Mouse (Mus musculus): ENCODE data around the gene Rab11fip4.

DNA sequence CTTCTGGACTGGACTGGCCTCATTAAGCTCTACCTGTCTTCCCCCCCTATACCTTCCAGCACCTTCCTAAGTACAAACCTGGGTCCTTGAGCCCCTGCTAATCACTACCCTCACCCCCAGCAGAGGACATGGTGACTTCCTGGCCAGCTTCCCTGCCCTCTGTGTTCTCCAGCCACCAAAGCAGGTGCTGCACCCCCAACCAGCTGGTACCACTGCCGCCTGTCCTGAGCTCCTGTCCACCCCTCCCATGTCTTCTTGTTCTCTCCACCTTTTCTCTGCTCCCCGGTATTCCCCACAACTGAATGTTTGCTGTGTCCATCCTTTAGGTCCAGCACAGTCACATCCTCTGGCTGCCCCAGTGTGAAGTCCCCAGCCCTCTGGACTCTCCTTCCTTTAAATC lies 19.4 kb downstream of the Rab11fip4 start:
- TF ChIP-seq CTCF (IDR thresholded peaks at IDR 0.05; ENCODE audit: control insufficient read depth, insufficient read depth, low read length) (no peak), POLR2A (IDR thresholded peaks at IDR 0.05; ENCODE audit: borderline replicate concordance, control insufficient read depth, low read depth, low read length) (no peak)
